Mouse (Mus musculus) layer of hippocampus, postnatal 25 days (tissue): ENCODE results near the gene 1110059E24Rik. TPM values are rescaled to one million over a fixed set of nuclear protein-coding genes. Genes with fewer than 3 reads are reported as not detected.
"Not testable (repeated sequence)": the region's sequence is repeated elsewhere in the genome, so short reads cannot be mapped to it uniquely, and the experiment has no call there.

Source experiments
- DNase-seq, 2 experiments: peaks; one replicate each; pipeline ENCODE4 v3.0.0; 2022; ENCODE audit warnings: mixed read lengths in 2 of 2, low spot score in 1 of 2; ENCODE audit errors: extremely low spot score in 1 of 2
- total RNA-seq, 2 experiments: library from RNA; stranded (reverse); gene quantifications; 2 replicates each; pipeline ENCODE4 v1.2.3; 2021

Gene 1110059E24Rik
- total RNA-seq, 2 experiments from 2014 or later, result 24.8 to 25.5 TPM

DNA sequence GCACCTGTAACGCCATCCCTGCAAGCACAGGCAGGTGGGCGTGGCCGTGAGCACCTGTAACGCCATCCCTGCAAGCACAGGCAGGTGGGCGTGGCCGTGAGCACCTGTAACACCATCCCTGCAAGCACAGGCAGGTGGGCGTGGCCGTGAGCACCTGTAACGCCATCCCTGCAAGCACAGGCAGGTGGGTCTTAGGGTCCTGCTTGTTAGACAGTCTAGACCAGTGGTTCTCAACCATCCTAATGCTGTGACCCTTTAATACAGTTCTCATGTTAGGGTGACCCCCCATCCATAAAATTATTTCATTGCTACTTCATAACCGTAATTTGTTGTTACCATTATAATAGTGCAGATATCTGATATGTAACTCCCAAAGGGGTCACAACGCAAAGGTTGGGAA lies 24.3 kb downstream of the 1110059E24Rik start:
- not testable (repeated sequence) for DNase-seq

DNA sequence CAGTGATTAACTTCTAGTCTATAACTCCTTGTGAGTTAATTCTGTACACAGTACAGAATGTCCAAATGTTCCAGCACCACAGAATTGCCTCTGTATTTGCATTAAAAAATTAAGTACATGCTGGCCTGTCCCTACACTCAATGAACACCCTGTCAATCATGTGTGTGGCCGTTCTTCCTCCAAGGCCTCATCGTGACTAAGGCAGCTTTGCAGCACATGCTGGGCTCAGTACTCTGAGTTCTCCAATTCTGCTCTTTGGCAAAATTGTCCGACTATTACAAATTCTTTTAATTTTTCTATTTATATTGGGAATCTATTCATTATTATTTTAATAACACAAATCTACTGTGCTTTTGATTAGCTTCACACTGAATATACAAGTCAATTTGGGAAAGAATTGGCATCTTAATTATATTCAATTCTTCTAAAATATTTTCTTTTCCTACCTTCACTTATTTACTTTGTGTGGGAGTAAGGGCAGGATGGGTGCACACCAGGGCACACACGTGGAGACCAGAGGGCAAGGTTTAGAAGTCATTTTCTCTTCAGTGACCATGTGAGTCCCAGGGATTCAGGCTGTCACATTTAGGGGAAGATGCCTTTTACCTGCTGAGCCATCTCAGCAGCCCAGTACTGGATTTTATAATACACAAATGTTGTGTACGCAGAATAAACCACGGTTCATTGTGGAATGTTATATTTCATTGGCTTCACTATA lies 26.3 kb downstream of the 1110059E24Rik start:
- no peak for DNase-seq

DNA sequence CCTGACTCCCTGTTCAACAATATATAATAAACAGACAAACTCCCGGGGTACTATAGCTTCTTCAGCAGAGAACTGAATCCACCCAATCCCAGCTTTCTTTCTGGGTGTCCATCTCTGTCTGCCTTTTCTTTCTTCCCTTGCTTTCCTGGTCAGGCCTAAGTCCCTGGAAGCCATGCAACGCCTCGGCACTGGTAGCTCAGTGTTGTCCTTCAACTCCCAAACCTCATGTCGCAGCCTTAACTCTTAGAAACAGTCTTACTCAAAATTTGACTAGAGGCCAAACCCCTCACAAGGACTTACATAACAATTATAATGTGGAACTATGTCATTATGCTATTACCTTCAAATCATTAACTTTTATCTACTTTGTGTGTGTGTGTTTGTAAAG lies 28.6 kb downstream of the 1110059E24Rik start:
- DNase-seq, result no peak

DNA sequence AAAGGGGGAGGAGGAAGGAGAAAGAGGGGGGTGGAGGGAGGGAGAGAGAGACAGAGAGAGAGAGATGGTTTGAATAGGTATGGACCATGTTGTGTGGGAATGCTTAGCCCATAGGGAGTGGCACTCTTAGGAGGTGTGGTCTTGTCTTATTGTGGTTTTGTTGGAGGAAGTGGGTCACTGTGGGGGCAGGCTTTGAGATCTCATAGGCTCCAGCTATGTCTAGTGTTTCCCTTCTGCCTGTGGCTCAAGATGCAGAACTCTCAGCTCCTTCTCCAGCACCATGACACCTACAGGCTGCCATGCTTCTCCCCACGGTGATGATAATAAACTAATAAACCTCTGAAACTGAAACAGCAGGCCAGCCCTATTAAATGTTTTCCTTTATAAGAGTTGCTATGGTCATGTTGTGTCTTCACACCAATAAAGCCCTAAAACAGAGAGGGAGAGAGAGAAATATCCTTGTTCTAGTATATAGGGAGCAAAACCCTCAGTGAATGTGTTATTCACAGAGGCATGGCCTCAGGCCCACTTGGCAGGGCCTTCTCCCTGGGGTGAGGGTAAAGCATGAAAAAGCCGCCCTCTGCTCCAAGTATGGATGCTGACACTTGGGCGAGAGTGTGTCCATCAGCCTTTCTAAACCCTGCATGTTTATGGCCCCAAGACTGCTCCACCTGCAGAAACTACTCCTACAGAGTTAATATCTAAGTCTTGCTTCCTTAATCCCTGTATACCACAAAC lies 29.2 kb downstream of the 1110059E24Rik start:
- no peak for DNase-seq

DNA sequence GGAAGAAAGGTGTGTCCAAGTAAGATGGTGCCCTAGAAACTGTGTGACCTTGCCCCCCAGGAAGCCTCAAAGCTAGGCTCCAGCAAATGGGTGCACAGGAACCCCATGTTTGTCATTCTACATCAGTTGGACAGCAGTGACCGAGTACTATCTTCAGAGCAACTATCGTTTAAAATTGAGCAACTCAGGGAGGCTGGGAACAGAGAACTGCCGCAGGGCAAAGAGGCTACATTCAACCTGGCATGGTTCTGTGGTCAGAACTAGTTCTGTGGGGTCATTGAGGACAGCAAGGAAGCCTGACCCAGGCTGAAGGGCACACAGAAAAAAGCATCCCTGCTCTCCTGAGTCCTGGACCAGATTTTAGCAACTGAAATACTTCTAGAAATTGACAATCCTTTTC lies 37.0 kb downstream of the 1110059E24Rik start:
- no peak for DNase-seq

DNA sequence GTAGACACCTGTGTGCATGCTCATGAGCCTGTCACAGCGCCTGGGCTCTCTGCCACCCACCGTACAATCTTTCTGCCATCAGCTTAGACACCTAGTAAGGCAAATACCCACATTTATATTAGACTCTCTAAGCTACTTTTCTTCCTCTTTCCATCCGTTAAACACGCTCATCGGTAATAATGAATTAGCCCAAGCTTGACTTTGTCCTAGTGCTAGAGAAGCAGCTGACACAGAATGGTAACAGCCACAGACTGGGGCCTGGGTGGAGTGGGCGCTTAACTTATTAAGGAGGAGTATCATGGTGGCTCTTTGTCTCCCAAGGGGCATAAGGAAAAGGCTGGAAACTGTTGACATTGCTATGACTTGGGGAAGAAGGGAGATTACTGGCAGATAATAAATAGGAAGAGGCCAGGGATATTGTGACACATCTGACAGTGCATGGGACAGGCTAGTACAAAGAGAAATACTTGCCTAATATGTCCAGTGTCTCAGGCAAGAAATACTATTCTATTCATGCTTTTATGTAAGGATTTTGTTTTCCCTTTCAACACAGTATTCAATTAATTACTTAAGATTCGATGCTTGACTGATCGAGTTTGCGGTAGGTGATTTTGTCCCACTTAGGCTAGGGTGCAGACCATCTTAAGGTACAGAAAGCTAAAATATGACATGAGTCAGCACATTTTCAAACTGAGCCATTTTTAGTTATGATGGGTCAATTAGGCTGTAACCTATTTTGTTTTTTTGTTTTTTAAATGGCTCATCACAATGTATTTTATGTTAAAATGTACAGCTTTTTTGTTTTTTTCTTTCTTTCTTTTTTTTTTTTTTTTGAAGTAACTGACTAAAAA lies 40.8 kb downstream of the 1110059E24Rik start:
- no peak for DNase-seq

DNA sequence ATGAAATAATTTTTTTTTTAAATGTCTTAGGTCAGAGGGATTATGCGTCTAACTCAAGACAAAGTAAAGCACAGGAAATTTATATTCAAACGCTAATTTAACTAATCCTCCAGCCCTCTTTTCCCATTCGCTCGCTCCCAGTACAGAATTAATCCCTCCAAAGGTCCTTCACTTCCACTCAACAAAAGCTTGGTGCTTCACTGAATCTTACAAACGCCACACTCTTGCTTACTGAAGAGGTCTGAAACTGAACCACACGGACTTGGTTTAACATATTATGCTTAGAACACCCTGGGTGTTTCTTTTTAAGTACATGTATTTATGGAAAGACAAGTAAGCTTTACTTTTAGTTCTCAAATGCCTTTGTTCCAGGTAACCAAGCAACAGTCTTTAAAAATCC lies 41.5 kb downstream of the 1110059E24Rik start:
- DNase-seq, result no peak

DNA sequence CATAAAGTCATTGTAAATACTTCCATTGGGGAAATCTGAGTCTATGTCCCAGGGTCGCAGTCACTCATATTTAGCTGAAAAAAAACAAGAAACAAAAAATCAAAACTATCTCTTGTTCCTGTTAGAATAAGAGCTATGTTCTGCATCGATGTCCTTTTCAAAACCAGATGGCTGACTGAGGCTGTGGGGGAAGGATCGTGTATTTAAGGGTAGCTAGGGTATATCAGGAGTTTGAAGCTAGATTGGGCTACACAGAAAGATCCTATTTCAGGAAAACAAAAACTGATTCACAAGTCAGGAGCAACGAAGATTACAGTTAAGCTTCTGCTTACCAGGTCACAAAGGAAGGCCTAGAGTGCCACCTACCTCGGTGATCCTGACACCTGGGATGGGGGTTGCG lies 42.5 kb downstream of the 1110059E24Rik start:
- no peak for DNase-seq

DNA sequence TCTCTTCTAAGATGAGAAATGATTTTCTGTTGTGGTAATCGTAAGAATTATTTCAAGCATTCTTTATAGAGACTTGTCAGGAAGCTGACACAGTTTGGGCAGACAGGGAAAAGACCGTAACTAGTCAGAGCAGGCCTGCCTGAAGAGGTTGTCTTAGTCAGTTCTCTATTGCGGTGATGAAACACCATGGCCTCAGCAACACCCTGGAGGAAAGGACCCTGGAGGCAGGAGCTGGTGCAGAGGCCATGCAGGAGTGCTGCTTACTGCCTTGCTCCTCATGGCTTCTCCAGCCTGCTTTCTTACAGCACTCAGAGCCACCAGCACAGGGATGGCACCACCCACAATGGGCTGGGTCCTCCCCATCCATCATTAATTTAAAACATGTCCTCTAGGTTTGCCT lies 47.5 kb downstream of the 1110059E24Rik start:
- DNase-seq, result no peak

DNA sequence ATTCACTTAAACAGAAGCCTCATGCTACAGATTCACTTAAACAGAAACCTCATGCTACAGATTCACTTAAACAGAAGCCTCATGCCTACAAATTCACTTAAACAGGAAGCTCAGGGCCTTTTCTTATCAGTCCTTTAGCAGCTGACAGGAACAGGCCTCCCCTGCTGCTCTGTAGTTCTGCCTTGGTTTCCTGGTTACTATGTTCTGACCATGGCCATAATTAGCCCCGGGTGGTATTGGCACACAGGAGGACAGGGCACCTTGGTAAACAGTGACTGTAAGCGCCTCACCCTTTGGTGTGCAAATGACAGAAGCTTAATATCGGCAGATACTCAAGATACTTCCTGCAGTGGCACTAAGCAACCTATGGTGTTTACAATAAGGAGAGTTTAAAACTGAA lies 48.9 kb downstream of the 1110059E24Rik start:
- no peak for DNase-seq

DNA sequence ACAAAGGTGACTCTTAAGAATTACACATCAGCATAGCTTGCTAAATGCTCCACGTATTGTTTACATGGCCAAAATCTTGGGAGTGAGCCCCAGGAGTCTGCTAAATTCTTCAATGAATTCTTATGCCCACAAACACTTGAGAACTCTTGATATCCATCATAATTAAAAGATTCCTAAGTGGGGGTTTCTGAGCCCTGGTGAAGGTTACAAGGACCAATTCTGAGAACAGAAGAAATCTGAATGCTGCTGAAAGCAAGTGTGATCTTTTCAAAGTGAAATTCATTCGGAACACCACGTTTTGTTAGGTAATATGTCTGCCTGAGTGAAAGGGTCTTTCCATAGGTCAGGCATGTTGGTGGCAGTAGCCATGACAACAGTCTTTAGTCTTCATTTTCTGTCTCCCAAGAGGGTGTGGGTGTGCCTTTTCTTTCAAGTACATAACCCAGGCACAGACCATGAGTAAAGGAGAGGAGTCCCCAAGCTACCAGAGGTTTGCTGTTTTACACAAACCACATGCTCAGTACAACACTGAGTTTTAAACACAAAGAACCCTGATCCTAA lies 51.2 kb downstream of the 1110059E24Rik start:
- no peak for DNase-seq

DNA sequence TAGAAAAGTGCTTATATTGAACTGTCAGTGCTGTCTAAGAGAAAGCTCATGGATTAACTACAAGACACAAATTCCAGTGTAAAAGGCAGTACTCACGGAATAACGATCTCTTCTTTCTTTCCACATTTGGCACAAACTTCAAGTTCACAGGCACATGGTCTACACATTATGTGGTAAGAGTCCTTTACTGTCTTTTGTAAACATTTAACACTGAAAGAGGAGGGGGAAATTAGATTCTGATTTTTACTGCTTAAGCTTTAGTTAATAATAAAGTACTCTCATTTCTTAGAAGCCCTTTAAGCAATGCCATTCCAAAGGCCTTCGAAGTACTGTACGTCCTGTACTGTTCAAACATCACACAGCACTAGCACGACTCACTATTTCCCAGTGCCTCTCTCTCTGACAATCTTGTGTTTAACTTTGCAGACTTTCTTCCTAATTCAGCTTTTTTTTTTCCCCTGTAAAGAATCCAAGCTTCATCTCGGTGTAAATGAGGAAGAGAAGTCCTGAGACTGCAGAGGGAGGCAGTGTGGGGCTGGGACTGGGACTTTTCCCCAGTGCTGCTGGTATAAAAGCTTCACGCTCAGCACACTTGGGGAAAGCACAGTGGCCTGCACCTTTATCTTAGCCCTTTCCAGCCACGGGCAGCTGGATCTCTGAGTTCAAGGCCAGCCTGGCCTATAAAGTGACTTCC lies 54.0 kb downstream of the 1110059E24Rik start:
- no peak for DNase-seq

DNA sequence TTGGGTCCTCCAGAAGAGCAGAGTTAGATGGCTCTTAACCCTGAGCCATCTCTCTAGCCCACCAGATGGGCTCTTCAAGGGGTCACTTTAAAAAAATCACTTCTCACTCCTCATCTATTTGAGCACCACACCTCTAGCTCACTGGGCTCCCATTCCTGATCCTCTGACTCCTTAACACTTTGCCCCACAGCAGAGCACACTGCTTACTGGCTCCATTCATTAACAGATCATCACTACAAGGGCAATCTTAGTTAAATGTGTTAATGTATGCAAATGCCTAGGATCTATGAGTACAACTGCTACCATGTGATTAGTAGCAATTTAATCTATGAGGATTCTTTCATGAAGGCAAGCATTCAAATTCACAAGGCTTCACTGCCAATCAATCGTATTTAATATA lies 58.1 kb downstream of the 1110059E24Rik start:
- no peak for DNase-seq

DNA sequence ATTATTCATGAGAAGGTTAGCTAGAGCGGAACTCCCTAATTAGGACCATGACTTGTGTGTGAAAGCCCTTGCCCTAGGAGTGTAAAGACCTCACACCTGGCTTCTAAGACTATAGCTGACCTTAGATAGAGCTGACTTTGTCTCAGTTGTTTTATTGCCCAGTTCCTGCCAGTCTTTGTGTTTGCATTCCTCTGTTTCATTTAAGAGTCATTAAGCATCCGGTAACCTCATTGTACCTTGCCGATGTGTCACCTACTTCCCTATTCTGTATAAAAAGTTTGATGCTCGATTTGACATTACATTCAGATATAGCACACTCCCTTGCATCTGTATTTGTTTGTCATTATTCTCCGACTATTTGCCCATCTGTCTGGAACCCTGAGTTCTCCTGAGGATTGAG lies 60.6 kb downstream of the 1110059E24Rik start:
- DNase-seq, result not testable (repeated sequence)

DNA sequence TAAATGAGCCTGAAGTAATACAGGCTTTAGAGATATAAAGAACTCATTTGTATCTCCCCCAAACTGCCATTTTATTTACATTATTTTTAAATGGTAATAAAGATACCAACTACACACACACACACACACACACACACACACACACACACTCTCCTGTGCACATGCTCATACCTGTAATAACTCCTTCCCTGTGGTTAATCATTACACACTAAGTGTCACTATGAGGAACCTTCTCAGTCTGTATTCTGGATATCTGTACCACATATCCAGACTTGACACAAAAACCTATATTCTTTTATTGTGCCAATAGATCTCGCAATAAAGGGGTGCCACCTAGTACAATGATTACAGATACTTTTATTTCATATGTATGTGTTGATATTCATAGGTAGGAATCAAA lies 62.9 kb downstream of the 1110059E24Rik start:
- no peak for DNase-seq

DNA sequence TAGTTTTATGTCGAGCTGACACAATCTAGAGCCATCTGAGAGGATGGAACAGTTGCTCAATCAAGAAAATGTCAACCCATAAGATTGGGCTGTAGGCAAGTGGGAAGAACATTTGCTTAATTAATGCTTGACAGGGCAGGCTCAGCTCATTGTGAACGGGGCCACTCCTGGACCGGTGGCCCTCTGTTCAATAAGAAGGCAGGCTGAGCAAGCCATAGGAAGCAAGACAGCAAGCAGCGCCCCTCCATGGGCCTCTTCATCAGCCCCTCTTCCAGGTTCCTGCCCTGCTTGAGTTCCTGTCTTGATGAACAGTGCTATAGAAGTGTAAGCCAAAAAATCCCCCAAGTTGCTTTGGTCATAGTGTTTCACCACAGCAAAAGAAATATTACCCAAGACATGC lies 65.2 kb downstream of the 1110059E24Rik start:
- no peak for DNase-seq

DNA sequence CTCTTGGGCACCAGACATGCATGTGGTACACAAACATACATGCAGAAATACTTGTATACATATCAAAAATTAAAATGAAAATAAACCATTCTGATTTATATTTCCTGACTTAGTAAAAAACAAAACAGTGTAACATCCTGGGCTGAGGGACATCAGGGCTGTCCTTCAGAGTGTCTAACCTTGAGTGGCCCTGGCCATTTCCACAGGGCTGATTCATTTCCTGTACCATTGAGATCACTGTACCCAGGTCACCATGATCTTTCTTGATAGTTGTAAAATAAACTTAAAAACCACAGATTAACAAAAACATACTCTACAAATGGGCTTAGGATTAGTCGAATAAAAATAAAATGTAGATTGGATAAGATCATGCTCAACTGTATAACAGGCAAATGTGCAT lies 66.2 kb downstream of the 1110059E24Rik start:
- no peak for DNase-seq

DNA sequence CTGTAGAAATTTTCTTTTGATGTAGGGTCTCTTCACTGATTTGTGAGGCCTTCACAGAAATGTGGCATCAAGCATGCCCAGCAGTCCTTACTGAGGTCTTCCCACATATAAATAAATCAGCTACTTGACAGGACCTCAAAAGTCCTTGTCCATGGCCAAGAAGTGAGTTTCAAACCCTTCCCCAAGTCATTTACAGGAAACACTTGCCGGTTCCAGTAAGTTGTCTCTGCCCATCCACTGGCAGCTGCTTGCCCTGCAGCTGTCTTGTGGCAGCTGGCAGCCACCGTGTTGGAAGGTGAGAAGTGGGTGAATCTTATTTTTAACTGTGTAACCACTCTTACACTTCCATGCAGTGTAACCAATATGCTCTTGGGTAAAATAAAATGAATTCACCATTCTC lies 66.9 kb downstream of the 1110059E24Rik start:
- no peak for DNase-seq

DNA sequence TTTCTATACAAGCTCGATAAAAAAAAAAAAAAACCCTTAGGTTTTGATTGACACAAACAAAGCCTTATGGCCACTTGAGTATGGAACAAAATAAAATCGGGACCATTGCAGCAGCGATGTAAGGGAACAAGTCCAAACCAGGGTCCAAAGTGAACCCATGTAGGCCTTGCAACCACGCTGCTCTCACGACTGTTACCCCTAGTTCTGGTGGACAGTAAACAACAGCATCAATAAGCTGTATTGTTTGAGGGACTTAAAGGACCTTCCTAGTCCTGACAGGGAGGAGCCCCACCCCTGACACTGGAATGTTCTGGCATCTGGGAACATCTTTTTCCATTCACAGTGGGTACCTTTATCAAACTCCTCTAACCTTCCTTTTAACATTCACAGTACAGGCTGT lies 68.8 kb downstream of the 1110059E24Rik start:
- no peak for DNase-seq

DNA sequence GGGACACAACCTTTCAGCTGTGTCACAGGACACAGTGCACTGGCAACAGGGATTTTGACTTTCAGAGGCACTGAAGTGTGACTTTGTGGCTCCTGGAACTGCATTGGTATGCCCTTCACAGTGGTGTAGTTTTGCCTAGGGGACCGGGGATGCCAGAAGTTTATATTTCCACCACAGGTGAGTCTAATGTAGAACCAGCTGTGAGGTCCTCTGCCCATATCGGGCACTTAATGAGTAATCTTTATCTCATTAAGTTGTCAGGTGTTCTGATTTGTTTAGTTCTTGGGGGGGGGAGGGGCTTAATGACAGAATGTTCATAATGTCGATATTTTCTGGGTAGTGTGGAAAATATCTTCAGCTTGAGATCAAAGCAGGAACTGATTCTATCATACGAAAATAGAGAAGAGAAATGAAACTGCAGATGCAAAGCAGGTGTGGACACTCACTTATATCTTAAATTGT lies 69.2 kb downstream of the 1110059E24Rik start:
- DNase-seq, result no peak
